Mouse (Mus musculus) embryonic facial prominence, embryonic 13.5 days (tissue): ENCODE data around the gene Serpina3g. TPM values are rescaled to one million over a fixed set of nuclear protein-coding genes. Genes with fewer than 3 reads are reported as not detected.
"Not testable (repeated sequence)": the region's sequence is repeated elsewhere in the genome, so short reads cannot be mapped to it uniquely, and the experiment has no call there.

Experiments used
- ATAC-seq: fragments of 200-750 bp; cut with Nextera tagmentation; 2 replicates; pipeline ENCODE4 v1.8.0; 2017; ENCODE audit warnings: low read depth; ENCODE audit not compliant: insufficient number of reproducible peaks, insufficient read depth, low FRiP score, low TSS enrichment
- H3K27ac ChIP-seq: fragments of 300-500 bp; sonication (generic); 2 replicates; pipeline ENCODE4 v1.5.1; 2015; ENCODE audit warnings: moderate library complexity, mild to moderate bottlenecking, inconsistent platforms
- H3K27me3 ChIP-seq: fragments of 300-500 bp; sonication (generic); 2 replicates; pipeline ENCODE4 v1.6.1; 2015; ENCODE audit warnings: mild to moderate bottlenecking, inconsistent platforms
- H3K36me3 ChIP-seq: fragments of 300-500 bp; sonication (generic); 2 replicates; pipeline ENCODE4 v1.6.1; 2015; ENCODE audit warnings: mild to moderate bottlenecking, inconsistent platforms
- H3K4me1 ChIP-seq: fragments of 300-500 bp; sonication (generic); 2 replicates; pipeline ENCODE4 v1.6.1; 2015; ENCODE audit warnings: inconsistent platforms
- H3K4me2 ChIP-seq: fragments of 300-500 bp; sonication (generic); 2 replicates; pipeline ENCODE4 v1.6.1; 2015; ENCODE audit warnings: moderate library complexity, mild to moderate bottlenecking, inconsistent platforms
- H3K4me3 ChIP-seq: fragments of 300-500 bp; sonication (generic); 2 replicates; pipeline ENCODE4 v1.5.1; 2015; ENCODE audit warnings: mild to moderate bottlenecking, inconsistent platforms
- H3K9ac ChIP-seq: fragments of 300-500 bp; sonication (generic); 2 replicates; pipeline ENCODE4 v1.6.1; 2015; ENCODE audit warnings: mild to moderate bottlenecking, inconsistent platforms
- H3K9me3 ChIP-seq: fragments of 300-500 bp; sonication (generic); 2 replicates; pipeline ENCODE4 v1.6.1; 2016; ENCODE audit warnings: inconsistent platforms
- WGBS: fragments of 180-500 bp; shearing (Covaris S2); methylation state at CpG from one replicate; pipeline ENCODE4 v1.1.7; 2015; ENCODE audit warnings: mixed read lengths; 5-methylcytosine and 5-hydroxymethylcytosine counted together
- polyA plus RNA-seq: library from polyadenylated mRNA; unstranded; fragments of >200 nt; fragmentation: Nextera tagmentation; extraction: Ambion mirVana; gene quantifications from 2 replicates; pipeline ENCODE4 v1.2.1, GENCODE M21; 2015

The Serpina3g gene
- polyA plus RNA-seq, 1 experiment from 2014 or later = 1.0 TPM

DNA sequence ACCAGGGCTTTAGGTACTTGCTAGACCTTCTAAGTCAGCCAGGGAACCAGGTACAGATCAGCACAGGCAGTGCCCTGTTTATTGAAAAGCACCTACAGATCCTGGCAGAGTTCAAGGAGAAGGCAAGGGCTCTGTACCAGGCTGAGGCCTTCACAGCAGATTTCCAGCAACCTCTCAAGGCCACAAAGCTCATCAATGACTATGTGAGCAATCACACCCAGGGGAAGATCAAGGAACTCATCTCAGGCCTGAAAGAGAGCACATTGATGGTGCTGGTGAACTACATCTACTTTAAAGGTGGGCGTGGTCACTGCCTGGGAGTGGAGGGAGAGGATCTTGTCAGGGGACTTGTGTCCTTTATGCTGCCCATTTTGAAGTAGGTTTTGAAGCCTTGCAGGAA is 2.0 kb downstream of the Serpina3g start:
- not testable (repeated sequence) for H3K4me1 ChIP-seq, H3K4me2 ChIP-seq, H3K9ac ChIP-seq, ATAC-seq, H3K4me3 ChIP-seq, H3K36me3 ChIP-seq, H3K27ac ChIP-seq, H3K9me3 ChIP-seq, H3K27me3 ChIP-seq
- WGBS = 79% methylated on average over 1 of the region's 1 CpGs

DNA sequence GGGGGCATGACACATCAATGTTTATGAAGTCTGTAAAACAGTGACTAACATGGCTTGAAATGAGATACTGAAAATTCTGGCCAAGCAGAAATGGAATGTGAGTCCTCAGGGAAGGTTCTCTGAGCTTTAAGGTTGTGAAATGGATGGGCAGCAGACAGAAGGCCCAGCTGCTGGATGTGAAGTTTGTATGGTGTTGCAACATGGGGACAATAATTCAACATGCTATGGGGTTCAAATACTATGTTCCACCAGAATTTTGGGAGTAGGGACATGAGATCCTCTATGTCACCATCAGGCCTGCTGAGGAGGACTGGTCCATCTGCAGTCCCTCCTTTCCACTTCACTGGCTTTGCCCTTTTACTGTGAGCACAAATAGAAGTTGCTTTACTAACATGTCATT is 7.3 kb downstream of the Serpina3g start:
- H3K9ac ChIP-seq = no peak overlapping the region
- H3K4me2 ChIP-seq = no peak overlapping the region
- H3K4me3 ChIP-seq = no peak overlapping the region
- ATAC-seq = no peak
- H3K4me1 ChIP-seq = no peaks in the 10 kb centered on the region
- H3K27ac ChIP-seq = no peak overlapping the region
- no peaks in the 10 kb centered on the region for H3K9me3 ChIP-seq
- no peaks in the 10 kb centered on the region for H3K27me3 ChIP-seq
- H3K36me3 ChIP-seq = no peaks in the 10 kb centered on the region

DNA sequence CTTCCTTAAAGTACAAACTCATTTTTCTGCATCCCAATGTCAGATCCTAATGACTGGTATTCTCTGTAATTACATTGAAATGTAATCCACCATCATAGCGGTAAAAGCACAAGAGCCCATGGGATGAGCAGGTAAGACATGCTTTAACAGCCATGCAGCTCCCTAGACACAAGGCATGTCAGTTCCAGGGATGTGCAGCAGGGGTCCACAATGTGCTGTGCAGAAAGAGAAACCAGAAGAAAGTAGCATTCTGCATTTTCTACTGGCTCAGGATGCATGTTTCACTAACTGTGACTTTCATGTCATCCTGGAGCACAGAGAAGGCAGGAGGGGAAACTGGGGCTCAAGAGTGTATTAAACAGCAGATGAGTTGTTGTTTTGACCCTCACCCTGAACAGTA is 9.0 kb downstream of the Serpina3g start:
- WGBS = 73% methylated on average over 1 of the region's 1 CpGs
- Histone ChIP-seq H3K27me3 (no peaks in the 10 kb centered on the region), H3K9ac (no peak overlapping the region), H3K9me3 (no peaks in the 10 kb centered on the region), H3K27ac (no peak overlapping the region), H3K4me3 (no peak overlapping the region), H3K4me1 (no peaks in the 10 kb centered on the region), H3K36me3 (no peaks in the 10 kb centered on the region), H3K4me2 (no peak overlapping the region)
- no peak for ATAC-seq

DNA sequence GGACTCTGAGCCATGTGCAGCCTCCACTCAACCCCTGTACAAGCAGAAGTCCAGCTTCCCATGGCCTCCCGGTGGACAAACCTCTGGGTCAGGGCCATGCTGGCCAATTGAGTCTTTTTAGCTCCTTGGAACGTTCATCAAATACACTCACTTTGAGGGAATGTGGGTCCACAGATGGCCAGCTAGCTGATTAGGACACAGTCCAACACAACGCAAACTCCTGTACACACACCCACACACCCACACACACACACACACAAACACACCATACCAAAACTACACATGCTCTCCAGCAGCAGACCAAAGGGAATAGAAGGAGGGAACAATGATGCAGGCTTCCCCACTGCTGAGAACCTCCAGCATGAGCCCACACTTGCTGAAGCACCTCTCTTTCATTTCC is 9.6 kb downstream of the Serpina3g start:
- Histone ChIP-seq H3K4me3 (no peak overlapping the region), H3K4me2 (no peak overlapping the region), H3K9me3 (no peaks in the 10 kb centered on the region), H3K9ac (no peak overlapping the region), H3K4me1 (no peaks in the 10 kb centered on the region), H3K27ac (no peak overlapping the region), H3K27me3 (no peaks in the 10 kb centered on the region), H3K36me3 (no peaks in the 10 kb centered on the region)
- WGBS = 72% methylated on average over 3 of the region's 3 CpGs
- no peak for ATAC-seq

- Histone ChIP-seq H3K27ac (no peak overlapping the region), H3K4me2 (no peak overlapping the region), H3K9ac (no peak overlapping the region)
These were observed 11.5 kb downstream of the Serpina3g start for GRCm38 (mm10) chr12:104247553-104248002.

GRCm38 (mm10) chr12:104248231-104248630 is 12.2 kb downstream of the Serpina3g start:
- Histone ChIP-seq H3K9me3 (no peaks in the 10 kb centered on the region), H3K36me3 (no peaks in the 10 kb centered on the region), H3K27me3 (no peaks in the 10 kb centered on the region), H3K4me3 (no peak overlapping the region), H3K4me2 (no peak overlapping the region), H3K4me1 (no peaks in the 10 kb centered on the region), H3K9ac (no peak overlapping the region), H3K27ac (no peak overlapping the region)
- 79% methylated on average over 3 of the region's 3 CpGs for WGBS
- no peak for ATAC-seq

More at GRCm38 (mm10) chr12:104247553-104248002, 11.5 kb downstream of the Serpina3g start:
- Histone ChIP-seq H3K4me1 (no peaks in the 10 kb centered on the region), H3K9me3 (no peaks in the 10 kb centered on the region), H3K36me3 (no peaks in the 10 kb centered on the region), H3K27me3 (no peaks in the 10 kb centered on the region), H3K4me3 (no peak overlapping the region)
- 0 out of 2 replicates have a peak, but pooled peaks have one; percentile 22 for ATAC-seq

DNA sequence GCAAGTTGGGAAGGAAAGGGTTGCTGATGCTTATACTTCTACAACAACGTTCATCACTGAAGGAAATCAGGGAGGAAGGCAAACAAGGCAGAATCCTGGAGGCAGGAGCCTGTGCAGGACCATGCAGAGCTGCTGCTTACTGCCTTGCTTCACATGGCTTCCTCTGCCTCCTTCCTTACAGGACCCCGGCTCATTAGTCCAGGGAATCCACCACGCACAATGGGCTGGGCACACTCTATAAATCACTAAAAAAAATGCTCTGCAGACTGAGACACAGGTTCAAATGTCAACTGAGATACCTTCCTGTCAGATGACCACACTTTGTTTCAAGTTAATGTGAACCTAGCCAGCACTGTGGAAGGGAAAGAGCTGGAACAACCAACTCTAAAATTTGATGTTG is 25.0 kb downstream of the Serpina3g start:
- Histone ChIP-seq H3K27ac (no peak overlapping the region), H3K27me3 (no peaks in the 10 kb centered on the region), H3K9ac (no peak overlapping the region), H3K36me3 (no peaks in the 10 kb centered on the region), H3K9me3 (no peaks in the 10 kb centered on the region), H3K4me2 (no peak overlapping the region), H3K4me1 (no peaks in the 10 kb centered on the region), H3K4me3 (no peak overlapping the region)
- ATAC-seq = no peak
- 60% methylated on average over 3 of the region's 3 CpGs for WGBS

GRCm38 (mm10) chr12:104262863-104263262 is 26.8 kb downstream of the Serpina3g start, which contains the start of gene Serpina3i:
TSS of gene Serpina3i (plus strand) at chr12:104263122.
- ATAC-seq = no peak
- H3K27ac ChIP-seq = no peak within 1 kb of the TSS
- H3K4me3 ChIP-seq = no peak within 1 kb of the TSS
- no peaks in the 10 kb centered on the region for H3K36me3 ChIP-seq
- H3K9ac ChIP-seq = no peak within 1 kb of the TSS
- H3K4me1 ChIP-seq = no peaks in the 10 kb centered on the region
- H3K4me2 ChIP-seq = no peak within 1 kb of the TSS
- H3K9me3 ChIP-seq = no peaks in the 10 kb centered on the region
- H3K27me3 ChIP-seq = no peaks in the 10 kb centered on the region

- H3K4me1 ChIP-seq = no peaks in the 10 kb centered on the region
- no peak overlapping the region for H3K4me2 ChIP-seq
- H3K27me3 ChIP-seq = no peaks in the 10 kb centered on the region
- H3K27ac ChIP-seq = no peak overlapping the region
- H3K36me3 ChIP-seq = no peaks in the 10 kb centered on the region
- 82% methylated on average over 3 of the region's 3 CpGs for WGBS
- H3K9ac ChIP-seq = no peak overlapping the region
- no peak overlapping the region for H3K4me3 ChIP-seq
- ATAC-seq = no peak
- no peaks in the 10 kb centered on the region for H3K9me3 ChIP-seq
These were observed 30.3 kb downstream of the Serpina3g start for GRCm38 (mm10) chr12:104266374-104266773.

- Histone ChIP-seq H3K4me2 (no peak overlapping the region), H3K27ac (no peak overlapping the region), H3K27me3 (no peaks in the 10 kb centered on the region), H3K4me3 (no peak overlapping the region), H3K9ac (no peak overlapping the region), H3K36me3 (no peaks in the 10 kb centered on the region), H3K9me3 (no peaks in the 10 kb centered on the region), H3K4me1 (peaks cover 8% of the 10 kb centered on the region; the same call in 1 of the 2 replicates)
- ATAC-seq = no peak
- WGBS = 65% methylated on average over 18 of the region's 18 CpGs
These were observed 42.4 kb downstream of the Serpina3g start for GRCm38 (mm10) chr12:104278216-104279055.

DNA sequence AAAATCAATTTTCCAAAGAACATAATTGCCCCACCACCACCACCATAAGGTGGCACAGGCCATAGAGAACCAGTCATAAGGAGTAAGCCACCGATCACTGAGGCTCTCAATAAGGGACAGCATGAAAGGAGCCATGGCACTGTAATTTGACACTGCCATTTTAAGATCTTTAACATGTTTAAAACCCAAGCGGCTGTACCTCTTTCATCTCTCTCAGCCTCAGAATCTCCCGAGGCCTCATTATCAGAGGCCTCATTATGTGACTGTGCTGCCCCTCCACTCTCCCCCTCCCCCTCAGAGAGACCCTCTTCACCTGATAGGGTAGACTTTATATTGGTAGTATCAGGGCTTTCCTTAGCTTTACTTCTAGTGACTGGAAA is 43.0 kb downstream of the Serpina3g start:
- Histone ChIP-seq H3K9me3 (no peaks in the 10 kb centered on the region), H3K4me2 (no peak overlapping the region), H3K27ac (no peak overlapping the region), H3K36me3 (no peaks in the 10 kb centered on the region), H3K27me3 (no peaks in the 10 kb centered on the region), H3K9ac (no peak overlapping the region), H3K4me3 (no peak overlapping the region), H3K4me1 (peaks cover 8% of the 10 kb centered on the region; the same call in 1 of the 2 replicates)
- 13% methylated on average over 3 of the region's 3 CpGs for WGBS
- ATAC-seq = no peak

GRCm38 (mm10) chr12:104283380-104283779 is 47.3 kb downstream of the Serpina3g start:
- Histone ChIP-seq H3K9ac (no peak overlapping the region), H3K27ac (no peak overlapping the region), H3K4me1 (peaks cover 8% of the 10 kb centered on the region; the same call in 1 of the 2 replicates), H3K27me3 (no peaks in the 10 kb centered on the region), H3K4me3 (no peak overlapping the region), H3K36me3 (no peaks in the 10 kb centered on the region), H3K4me2 (no peak overlapping the region), H3K9me3 (no peaks in the 10 kb centered on the region)
- WGBS = 89% methylated on average over 11 of the region's 11 CpGs
- no peak for ATAC-seq
